Mouse (Mus musculus): ENCODE data around the gene Galnt5. TPM values are rescaled to one million over a fixed set of nuclear protein-coding genes. Genes with fewer than 3 reads are reported as not detected.

Gene Galnt5
- polyA plus RNA-seq, 1 experiment from 2014 or later = 0.93 TPM

GRCm38 (mm10) chr2:58094818-58095217 is 97.1 kb downstream of the Galnt5 start:
- Histone ChIP-seq H3K27ac (ENCODE audit: low read depth, low read length) (no peak overlapping the region), H3K9me3 (replicated peaks; ENCODE audit: control insufficient read depth, low read length) (no peaks in the 10 kb centered on the region), H3K4me3 (ENCODE audit: low read depth, low read length) (no peak overlapping the region), H3K9ac (ENCODE audit: low read depth, low read length) (no peak overlapping the region), H3K4me1 (ENCODE audit: control insufficient read depth, insufficient read depth, low read length) (no peaks in the 10 kb centered on the region), H3K27me3 (ENCODE audit: control insufficient read depth, insufficient read depth, low read length) (no peaks in the 10 kb centered on the region), H3K36me3 (ENCODE audit: control insufficient read depth, insufficient read depth, low read length) (no peaks in the 10 kb centered on the region), H3K4me2 (no peak overlapping the region)
- WGBS (ENCODE audit: insufficient replicate concordance) = 70% methylated on average over 1 of the region's 1 CpGs
- ATAC-seq (replicated peaks; ENCODE audit: insufficient number of reproducible peaks, low FRiP score, low TSS enrichment) = no peak

Other genes starting within 250 kb of the Galnt5 start
- not detected in 2 replicates for gene Ermn, start 55.0 kb downstream of the Galnt5 start, polyA plus RNA-seq (2014; fragmentation: Nextera tagmentation; extraction: Ambion mirVana)
- 0.20 TPM in 1 of 2 replicates, not detected in the other for gene Cytip, start 197.6 kb downstream of the Galnt5 start, polyA plus RNA-seq (2014; fragmentation: Nextera tagmentation; extraction: Ambion mirVana)

Measured in heart, embryonic 11.5 days (tissue).